Mouse (Mus musculus) splenic B cell, adult 2 months (primary cell): ENCODE data around the gene Gpm6b.

Experiments
- DNase-seq: peaks from one replicate; pipeline ENCODE4 v3.0.0-alpha.2; 2011; ENCODE audit warnings: low read depth, low spot score
- H3K27me3 ChIP-seq: 2 replicates; pipeline ENCODE4 v1.6.1; 2012; ENCODE audit warnings: mild to moderate bottlenecking, low read length, moderate library complexity, mixed read lengths; ENCODE audit not compliant: control insufficient read depth, poor library complexity, insufficient read depth, severe bottlenecking
- H3K36me3 ChIP-seq: 2 replicates; pipeline ENCODE4 v1.6.1; 2012; ENCODE audit warnings: mild to moderate bottlenecking, low read length, moderate library complexity, mixed read lengths; ENCODE audit not compliant: control insufficient read depth, poor library complexity, insufficient read depth, severe bottlenecking

The Gpm6b gene

DNA sequence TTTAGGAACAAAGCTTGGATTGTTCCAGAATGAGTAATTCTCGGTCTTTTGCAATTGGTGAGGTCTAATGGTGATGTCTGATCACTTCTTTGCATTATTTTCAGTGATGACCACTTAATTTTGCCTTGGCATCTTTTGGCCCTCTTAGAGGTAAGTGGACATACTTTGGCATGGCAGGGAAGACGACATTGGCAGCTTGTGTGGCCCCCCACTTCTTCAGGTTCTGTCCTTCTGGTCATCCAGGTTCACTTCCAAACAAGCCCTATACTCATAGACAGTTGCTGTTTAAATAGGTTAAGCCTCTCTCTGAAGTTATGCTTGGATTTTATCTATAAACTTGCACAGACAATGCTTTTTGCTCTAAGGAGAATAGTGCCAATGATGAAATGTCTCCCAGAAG lies 120.2 kb downstream of the Gpm6b start:
- Histone ChIP-seq H3K27me3 (no peaks in the 10 kb centered on the region), H3K36me3 (no peaks in the 10 kb centered on the region)
- DNase-seq = no peak

DNA sequence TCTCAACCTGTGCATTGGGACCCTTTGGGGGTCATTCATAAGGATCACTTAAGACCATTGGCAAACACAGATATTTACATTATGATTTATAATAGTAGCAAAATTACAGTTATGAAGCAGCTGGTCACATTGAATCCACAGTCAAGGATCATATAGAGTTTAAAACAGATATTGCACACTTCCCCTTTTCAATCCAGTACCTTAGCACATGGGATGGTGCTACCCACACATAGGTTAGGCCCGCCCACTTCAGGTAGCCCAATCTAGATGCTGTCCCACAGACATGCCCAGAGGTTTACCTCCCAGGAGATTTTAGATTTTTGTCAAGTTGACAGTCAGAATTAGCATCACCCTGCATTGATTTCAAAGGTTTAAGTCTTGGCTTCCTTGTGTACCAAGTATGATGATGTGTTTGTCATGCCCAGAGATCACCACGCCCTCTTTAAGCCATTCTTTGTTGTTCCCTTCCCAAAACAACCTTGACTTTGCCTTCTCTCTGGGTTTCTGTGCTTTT lies 121.3 kb downstream of the Gpm6b start:
- no peaks in the 10 kb centered on the region for H3K27me3 ChIP-seq

DNA sequence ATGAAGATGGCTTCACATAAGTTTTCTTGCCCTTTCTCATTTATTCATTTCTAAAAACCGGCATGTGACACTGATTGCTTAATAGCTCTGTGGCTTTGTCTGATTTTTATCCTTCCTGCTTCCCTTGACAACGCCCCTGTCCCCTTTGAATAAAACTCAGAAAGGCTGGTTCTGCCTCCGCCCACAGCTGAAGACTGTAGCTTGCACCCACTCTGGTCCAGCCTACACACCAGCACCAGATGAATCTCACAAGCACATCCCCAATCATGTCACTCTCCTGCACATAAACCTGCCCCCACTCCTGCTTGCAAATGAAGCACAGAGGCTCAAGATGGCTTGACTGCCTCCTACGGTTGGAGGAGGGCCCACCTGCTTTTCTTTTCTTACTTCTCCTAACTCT lies 121.7 kb downstream of the Gpm6b start:
- Histone ChIP-seq H3K36me3 (no peaks in the 10 kb centered on the region), H3K27me3 (no peaks in the 10 kb centered on the region)
- no peak for DNase-seq

More for the DNA sequence above, 121.3 kb downstream of the Gpm6b start:
- DNase-seq = no peak
- no peaks in the 10 kb centered on the region for H3K36me3 ChIP-seq

DNA sequence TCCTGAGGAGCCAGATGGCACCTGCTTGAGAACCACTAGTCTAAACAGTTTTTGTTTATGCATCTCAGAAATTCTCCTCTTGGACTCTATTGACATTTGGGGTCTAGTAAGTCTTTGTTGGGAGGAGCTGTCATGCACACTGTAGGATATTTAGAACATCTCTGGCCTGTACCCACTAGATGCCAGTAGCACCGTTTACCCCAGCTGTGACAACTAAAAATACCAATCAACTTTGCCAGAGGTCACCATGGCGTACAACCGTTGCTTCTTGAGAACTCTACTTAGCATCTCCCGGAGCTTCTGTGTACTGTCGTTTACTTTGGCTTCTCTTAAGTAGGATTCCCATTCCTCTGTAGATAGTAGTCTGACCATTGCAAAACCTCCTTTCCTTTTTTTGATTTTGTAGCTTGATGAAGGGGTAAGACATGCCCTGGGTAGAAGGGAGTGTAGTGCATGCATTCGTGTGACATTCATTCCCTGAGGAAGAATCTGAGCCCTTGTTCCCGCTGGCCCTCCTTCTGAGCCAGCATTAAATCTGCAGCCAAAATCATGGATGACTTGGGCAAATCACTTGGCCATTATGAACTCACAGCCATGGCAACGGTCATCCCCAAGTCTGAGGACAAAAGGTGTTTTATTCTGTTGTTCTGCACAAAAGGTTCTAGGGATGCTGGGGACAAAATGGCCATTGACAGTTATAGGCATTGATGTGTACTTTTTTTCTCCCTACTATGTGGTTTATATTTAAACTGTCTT lies 126.9 kb downstream of the Gpm6b start:
- Histone ChIP-seq H3K36me3 (no peaks in the 10 kb centered on the region), H3K27me3 (no peaks in the 10 kb centered on the region)
- DNase-seq = no peak

DNA sequence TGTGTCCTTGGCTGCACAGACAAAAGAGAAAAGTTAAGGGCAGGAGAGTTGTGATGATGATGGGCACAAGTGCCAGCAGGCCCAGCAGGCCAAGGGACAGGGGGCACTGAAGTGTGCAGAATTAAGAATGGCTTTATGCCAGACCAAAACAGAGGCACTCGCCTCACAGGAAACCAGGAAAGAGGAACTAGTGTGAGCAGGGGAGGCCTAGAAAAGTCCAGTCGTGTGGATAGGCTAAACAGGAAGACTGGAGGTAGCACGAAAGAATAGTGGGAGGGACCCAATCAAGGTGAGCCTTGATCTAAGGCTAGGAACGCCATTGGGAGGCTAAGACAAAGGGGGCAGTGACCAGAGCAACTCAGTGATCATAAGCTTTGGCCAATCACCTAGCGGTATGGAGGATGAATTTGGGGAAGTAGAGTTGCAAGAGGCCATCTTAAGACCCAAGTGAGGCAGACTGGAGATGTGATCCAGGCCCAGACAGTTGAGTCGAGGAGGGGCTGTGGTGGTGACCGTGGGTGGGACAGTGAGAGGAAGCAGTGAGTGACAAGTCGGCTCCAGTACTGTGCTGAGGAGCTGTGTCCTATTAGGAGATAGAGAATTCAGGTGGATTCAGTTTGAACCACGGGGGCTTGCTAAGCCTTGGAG lies 138.1 kb downstream of the Gpm6b start:
- no peaks in the 10 kb centered on the region for H3K36me3 ChIP-seq
- DNase-seq = peak; percentile 1
- no peaks in the 10 kb centered on the region; the same call in 1 of the 2 replicates for H3K27me3 ChIP-seq

DNA sequence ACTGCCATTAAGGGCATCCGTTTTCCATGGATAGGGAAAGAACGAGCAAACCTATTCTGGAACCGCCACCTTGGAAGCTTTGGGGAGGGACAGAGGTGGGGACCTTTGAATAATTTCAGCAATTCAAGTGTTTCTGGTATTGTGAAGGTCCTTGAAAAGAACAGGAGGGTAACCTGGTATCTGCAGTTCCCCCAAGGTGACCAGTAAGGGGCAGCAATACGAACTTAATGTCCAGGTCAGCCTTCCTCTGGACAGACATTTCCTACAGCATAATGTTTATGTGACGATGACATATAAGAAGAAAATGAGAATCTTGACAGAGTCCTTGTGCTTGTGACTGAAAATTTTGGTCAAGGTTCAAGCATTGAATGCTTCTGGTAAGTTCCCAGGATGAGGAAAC lies 139.9 kb downstream of the Gpm6b start:
- no peaks in the 10 kb centered on the region; the same call in 1 of the 2 replicates for H3K27me3 ChIP-seq
- no peak for DNase-seq
- H3K36me3 ChIP-seq = no peaks in the 10 kb centered on the region

DNA sequence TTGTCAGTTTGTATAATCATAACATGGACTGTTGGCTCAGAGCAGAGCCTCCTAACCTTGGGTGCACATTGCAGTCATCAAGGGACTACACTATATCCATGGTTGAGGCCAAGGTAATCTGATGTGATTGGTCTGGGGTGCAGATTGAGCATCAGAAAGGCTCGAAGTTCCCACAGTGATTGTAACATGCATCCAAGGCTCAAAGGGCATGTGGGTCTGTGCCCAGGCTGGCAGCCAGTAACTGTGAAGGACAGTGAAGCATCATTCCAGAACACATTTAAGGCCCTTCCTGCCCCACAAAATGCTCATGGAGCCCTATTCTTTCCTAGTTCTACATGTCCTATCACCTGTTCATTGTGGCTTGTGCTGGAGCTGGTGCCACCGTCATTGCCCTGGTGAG lies 144.9 kb downstream of the Gpm6b start:
- DNase-seq = no peak
- Histone ChIP-seq H3K36me3 (no peaks in the 10 kb centered on the region), H3K27me3 (no peaks in the 10 kb centered on the region)

DNA sequence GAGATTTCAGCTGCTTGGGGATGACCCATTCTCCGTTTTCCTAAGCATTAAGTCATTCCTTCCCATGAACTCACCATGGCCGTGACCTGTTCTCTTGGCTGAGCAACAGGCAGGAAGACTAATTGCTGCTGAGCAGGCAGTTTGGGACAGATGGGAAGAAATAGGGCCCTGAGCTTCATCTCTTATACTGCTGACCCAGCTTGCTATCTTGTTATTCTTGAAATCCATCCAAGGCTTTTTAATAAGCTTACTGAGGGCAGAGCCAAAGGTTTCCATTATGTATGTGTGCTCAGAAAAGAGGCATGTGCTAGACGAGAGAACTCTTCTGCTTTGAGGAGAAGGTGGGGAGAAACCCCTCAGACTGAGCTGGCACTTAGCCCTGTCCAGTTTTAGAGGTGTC lies 146.2 kb downstream of the Gpm6b start:
- Histone ChIP-seq H3K27me3 (no peaks in the 10 kb centered on the region), H3K36me3 (no peaks in the 10 kb centered on the region)
- no peak for DNase-seq

DNA sequence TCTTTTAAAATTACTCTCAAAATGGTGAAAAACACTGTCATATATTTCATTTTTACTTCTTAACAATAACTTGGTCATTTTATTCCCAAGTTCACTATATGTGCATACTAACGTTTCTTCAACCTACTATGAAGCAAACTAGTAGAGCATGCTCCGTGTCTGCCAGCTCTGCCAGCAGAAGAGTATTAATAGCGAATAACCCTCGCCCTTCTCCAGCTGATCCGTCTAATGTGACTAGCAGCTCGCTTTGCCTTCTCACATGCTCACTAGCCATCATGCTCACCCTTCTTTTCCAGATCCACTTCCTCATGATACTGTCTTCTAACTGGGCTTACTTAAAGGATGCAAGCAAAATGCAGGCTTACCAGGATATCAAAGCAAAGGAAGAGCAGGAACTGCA lies 147.9 kb downstream of the Gpm6b start:
- no peaks in the 10 kb centered on the region for H3K27me3 ChIP-seq
- H3K36me3 ChIP-seq = no peaks in the 10 kb centered on the region
- no peak for DNase-seq

DNA sequence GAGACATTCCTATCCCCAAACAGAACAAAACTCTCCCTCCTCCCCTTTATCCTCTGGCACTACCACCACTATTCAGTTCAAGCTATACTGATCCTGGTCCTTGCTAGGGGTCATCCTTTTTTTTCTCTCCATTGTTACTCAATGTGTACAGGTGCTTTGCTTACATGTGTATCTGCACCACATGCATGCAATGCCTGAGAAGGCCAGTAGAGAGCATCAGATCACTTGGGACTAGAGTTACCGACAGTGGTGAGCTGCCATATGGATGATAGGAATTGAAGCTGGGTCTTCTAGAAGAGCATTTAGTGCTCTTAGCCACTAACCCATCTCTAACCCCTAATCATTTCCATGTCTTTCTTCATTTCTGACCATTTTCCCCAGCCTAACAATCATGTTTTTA lies 155.0 kb downstream of the Gpm6b start:
- Histone ChIP-seq H3K36me3 (0 out of 2 replicates have a peak, but pooled peaks cover 2% of the 10 kb centered on the region), H3K27me3 (no peaks in the 10 kb centered on the region)
- peak; percentile 15 for DNase-seq

DNA sequence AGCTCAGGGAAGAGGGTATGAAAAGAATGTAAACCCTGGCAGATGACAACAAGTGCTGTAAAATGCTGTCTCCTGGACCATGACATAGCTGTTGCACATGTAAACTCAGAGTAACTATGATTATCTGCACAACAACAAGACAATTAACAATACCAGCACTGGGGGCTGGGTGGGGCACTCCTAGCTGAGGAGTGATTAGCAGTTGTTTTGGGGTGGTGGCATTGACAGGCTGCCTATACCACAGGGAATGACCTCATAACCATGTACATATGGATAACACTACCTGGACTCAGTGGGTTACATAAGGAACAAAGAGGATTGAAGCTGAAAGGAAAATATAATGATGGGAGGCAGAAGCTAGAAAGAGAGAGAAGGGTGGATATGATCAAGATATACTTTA lies 169.2 kb downstream of the Gpm6b start:
- Histone ChIP-seq H3K27me3 (no peaks in the 10 kb centered on the region), H3K36me3 (peaks cover 2% of the 10 kb centered on the region; the same call in 1 of the 2 replicates)
- no peak for DNase-seq

DNA sequence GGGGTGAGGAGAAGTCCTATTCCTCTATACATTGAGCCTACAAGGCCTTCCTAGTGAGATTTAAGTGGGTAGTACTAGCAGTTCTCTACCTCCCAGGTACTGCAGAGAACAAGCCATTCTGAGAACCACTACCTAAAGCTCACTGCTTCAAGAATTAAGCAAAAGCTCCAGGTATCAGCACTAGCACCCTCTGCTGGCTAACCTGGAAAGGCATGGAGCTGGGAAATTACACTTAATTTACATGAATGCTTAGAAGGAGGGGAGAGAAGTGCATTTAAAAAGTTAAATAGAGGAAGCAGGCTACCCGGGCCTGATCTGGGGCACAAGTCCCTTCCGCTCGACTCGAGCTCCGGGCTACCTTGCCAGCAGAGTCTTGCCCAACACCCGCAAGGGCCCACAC lies 177.5 kb downstream of the Gpm6b start:
- DNase-seq = peak; percentile 67
- Histone ChIP-seq H3K27me3 (no peaks in the 10 kb centered on the region), H3K36me3 (no peaks in the 10 kb centered on the region)

DNA sequence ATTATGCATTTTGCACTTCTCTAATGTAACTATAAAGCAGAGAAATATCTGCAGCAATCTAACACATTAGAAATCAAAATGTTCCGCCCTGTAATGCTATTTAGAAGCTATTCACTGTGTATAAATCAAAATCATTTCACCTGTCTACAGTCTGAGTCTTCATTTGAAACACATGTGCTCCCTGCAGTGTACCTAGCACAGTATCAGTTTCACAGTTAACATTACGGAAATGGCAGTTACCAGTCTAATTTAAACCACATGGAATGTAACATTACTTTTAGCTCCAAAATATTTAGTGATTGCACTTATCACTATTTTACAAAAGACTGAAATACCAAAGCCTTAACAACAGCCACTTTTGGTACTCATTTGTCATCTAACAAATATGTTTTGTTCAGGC lies 196.1 kb downstream of the Gpm6b start:
- no peak for DNase-seq
- no peaks in the 10 kb centered on the region for H3K36me3 ChIP-seq
- no peaks in the 10 kb centered on the region for H3K27me3 ChIP-seq
